Mouse (Mus musculus) c-Kit-positive CD71-positive TER-119-negative erythroid progenitor cells, embryonic 14.5 days (primary cell): ENCODE results near the gene Ywhag.

Experiments used
- DNase-seq: peaks from one replicate; pipeline ENCODE4 v3.0.0-alpha.2; 2013; ENCODE audit warnings: low read depth

The Ywhag gene

DNA sequence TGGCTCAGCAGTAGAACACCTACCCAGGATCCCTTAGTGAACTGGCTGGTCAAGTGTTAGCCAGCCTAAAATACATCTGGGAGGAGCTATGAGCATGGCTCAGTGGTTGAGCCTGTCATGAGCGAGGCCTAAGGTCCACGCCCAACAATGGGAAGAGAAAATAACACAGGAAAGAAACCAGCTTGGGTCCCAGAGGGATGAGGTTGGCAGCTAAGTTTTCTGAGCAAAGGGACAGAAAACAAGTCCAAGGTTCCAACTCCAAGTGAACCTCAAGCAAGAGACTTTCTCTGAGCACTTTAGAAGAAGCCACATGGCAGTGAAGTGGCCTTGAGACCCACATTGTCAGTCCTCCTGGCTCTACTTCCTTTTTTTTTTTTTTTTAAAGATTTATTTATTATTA, 17.2 kb upstream of the Ywhag start:
- DNase-seq = no peak

DNA sequence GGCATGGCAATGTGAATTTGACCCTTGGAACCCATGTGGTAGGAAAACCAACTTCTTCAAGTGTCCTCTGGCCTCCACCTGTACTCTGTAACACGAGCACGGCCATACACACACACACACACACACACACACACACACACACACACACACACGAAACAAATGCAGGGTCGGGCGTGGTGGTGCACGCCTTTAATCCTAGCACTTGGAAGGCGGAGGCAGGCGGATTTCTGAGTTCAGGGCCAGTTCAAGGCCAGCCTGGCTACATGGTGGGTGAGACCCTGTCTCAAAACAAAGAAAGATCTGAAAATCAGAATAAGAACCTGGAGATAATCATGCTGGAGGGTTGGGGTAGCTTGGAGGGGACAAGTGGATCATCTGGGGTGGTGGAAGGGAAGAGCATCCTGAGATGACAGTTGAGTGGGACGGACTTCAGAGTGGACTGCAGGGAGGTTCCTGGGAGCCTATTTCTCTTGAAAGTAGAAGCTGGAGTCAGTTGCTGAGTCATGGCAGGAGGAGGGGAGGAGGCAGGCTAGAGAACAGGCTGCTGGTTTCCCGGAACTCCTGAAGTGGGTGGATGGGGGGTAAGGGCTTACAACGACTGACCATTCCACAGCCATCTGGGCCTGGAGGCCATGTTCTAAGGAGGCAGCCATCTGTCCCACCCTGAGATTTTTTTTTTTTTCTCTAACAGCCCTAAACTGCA, 16.4 kb upstream of the Ywhag start:
- no peak for DNase-seq

DNA sequence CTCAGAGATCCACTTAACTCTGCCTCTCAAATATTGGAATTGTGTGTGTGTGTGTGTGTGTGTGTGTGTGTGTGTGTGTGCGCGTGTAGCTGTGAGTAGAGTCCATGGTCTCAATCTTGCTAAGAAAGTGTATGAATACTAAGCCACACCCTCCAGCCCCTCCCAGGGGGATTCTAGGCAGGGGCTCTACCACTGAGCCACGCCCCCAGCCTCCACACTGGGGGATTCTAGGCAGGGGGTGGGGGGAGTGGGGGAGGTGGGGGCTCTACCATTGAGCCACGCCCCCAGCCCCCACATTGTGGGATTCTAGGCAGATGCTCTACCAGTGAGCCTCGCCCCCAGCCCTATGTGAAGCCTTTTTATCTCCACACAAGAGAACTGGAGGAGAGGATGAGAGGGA, 12.2 kb upstream of the Ywhag start:
- no peak for DNase-seq

DNA sequence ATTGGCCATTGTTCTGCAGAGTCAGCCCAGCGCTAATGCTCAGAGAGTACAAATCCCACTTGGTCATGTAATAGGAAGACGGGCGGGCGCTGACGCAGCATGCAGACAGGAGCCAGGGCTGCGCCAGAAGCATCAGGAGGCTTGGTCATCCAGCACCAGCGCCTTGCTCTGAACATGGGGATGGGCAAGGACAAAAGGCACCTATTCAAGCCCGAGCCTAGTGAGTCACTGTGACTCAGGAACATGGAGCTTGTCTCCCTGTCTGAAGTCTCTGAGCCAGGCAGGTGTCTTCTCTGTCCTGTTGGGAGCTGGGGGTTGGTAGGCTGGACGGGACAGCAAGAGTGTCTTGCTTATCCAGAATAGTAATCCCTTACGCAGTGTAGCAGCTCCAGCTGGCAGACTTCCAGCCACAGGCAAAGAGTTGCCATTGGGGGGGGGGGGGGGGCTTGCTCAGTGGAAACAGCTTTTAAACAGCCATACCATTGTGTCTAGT, 11.5 kb upstream of the Ywhag start:
- DNase-seq = no peak

DNA sequence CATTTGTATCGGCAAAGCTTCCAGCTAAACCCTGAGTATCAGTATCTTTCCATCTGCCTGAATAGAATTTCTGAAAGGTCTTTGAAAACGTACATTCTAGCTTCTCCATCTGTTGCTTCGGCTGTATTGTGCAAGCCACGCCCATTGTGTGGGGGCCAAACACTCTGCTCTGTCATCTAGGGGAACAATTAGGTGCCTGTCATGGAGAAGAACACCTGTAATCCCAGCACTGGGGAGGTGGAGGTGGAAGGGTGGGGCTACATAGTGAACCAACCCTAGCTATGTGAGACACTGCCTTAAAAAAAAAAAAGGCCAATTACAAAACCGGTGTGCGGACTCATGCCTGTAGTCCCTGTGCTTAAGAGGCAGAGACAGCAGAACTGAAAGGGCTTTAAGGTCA, 8.3 kb upstream of the Ywhag start:
- DNase-seq = no peak

DNA sequence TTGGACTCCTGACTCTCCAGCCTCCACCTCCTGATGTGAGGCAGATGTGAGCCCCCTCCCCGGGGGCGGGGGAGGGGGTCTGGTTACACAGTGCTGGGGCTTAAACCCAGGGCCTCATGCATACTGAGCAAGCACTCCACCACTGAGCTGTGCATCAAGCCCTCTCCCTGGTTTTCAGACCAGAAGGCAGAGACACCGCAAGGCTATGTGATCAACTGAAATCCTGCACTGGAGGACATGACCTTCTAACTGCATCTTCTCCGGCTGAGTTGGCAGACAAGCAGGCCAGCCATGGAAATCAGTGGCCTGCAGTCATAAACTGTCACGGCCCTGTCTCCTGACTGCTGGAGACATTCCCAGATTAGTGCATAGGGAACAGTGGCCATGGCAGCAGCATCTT, 6.2 kb upstream of the Ywhag start:
- no peak for DNase-seq

DNA sequence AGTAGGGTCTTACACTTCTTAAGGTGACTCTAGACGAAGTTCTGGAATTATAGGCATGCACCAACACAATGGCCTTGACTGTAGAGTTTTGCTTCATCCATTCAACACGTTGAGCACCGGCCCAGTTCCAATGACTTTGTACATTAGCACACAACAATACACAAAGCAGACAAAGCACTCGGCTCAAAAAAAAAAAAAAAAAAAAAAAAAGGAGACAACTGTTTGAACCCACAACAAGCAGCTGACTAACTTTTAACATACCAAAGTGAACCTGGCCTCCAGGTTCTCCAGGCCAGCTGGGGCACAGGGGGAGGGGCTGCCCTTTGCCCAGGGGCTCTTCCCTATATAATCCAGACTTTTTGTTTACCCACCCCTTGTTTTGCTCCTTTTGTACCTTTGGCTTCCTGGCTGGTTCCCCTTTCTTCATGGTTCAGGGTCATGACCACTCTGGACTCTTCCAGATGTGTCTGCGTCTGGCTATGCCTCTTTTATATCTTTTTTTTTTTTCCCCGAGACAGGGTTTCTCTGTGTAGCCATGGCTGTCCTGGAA, 1.3 kb upstream of the Ywhag start:
- DNase-seq = no peak

DNA sequence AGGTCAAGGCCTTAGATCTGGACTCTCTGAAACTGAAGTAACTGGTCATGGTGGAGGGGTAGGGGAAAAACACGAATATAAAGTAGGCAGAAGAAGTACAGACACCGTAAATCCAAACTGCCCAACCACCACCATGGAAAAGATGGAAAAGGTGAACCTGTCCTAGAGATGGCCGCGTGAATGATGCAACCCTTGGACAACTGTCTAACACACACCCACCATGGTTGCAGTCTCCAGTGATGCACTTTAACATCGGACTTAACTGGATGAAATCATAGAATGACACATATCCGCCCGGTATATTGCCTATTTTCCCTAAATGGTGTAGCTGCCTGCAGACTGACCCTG, 734 bp upstream of the Ywhag start:
- no peak for DNase-seq

DNA sequence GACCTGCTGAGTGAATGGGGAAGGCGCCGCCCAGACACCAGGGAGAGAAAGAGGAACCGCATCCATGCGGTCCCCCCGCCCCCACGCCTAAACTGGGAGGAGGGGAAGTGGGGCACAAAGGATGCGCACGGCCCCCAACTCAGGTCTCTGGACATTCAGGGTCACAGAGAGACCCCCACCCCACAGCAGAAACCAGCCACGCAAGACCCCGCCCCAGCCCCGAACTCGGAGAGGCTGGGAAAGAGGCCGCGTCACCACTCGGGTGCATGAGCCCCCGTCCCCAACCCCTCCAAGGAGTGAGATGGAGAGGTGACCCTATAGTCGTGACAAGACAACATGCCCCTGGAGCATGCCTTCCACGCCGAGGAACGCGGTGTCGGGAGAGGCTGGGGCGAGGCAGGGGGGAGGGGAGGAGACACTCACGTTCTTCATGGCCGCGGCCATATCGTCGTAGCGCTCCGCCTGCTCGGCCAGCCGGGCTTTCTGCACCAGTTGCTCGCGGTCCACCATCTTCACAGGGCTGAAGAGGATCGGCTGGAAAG, 445 bp downstream of the Ywhag start:
- DNase-seq = no peak

DNA sequence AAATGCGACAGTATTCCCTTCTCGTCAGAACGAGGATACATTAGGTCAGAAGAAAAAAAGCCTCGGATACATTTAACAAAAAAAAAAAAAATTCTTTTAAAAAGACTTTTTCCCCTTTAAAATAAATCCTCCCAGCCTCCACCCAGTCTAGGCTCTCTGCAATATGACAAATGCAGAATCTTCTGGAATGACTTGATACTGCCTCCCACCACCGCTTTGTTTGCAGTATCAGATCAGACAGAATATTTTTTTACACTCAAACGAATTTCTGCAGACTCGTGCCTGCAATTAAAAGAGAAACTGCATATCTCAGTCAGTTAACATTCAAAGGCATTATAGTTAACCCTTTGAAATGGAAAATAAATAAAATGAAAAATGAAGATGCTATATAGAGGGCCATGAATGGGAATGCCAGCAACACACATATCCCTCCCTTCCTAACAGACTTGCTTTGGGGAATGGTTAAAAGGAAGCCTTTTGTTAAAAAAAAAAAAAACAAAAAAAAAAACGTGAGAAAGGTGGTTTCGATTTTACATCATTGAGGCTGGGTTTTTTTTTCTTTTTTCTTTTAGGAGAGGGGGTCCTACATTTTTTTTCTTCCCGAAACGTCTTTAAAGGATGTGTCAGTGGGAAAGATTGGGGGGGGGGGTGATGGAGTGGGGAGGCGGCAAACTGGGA, 1.1 kb downstream of the Ywhag start:
- DNase-seq = no peak

DNA sequence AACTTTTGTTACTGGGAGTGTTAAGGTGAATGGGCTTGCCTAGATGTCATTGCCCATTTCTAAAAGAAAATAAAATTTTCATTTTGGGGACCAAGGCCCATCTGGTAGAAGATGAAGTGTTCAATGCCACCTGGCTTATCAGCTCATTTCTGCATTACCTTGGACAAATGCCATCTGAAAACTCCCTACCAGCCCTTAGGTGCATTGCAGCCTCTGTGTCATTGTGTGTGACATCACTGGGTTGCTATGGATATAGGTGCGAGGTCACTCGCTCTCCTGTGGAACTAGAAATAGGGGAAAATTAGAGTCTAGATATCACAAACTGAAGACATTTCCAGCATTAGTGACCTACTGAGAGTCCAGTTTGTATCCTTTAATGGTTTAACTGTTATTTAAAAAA, 2.1 kb downstream of the Ywhag start:
- no peak for DNase-seq

DNA sequence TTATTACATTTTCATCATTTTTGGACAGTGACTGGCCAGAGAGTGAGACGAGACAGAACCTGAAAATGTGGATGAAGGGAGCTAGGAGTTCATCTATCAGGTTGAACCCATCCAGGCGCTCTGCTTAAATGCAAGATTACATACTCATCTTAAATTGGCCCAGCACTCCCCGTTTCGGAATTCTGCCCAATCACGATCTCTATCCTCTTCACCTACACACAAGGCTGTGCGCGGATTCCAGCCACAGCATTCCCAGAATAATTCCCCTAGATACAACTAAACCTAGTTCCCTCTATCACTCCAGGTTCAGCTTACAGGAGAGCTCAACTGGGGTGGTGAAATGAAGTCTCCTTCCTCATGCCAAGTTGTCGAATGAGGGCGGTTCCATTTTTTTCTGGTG, 2.9 kb downstream of the Ywhag start:
- no peak for DNase-seq

DNA sequence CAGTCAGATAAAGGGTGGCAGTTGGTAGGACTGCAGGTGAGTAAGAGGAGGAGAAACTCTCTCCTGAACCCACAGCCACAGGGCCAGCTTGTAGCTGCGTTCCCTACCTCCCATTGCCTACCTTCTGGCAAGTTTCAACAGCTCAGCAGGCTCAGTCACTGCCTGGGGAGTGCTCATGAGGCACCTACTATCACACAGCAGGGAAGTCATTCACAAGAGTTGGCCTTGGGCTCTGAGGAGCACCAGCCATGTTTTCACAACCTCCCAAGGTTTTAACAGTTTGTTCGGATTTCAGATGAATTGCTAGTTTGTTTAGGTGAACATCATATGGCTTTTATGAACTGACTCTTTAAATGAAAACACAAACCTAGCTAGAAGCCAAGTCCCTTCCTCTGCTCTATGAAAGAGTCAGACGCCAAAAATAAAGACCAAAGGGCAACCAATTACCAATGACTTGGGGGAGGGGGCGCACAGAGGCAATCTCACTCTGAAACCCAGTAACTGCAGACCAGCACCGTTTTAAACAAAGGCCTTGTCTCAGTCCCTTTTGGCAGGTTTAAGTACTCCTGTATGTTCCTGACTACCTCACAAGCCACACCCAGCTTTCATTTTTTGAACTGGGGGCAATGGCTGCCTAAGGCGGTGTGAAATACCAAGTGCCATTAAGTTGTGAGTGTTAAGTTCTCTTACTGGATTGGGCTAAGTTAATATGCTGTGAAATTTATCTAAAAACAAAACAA, 4.6 kb downstream of the Ywhag start:
- DNase-seq = no peak

DNA sequence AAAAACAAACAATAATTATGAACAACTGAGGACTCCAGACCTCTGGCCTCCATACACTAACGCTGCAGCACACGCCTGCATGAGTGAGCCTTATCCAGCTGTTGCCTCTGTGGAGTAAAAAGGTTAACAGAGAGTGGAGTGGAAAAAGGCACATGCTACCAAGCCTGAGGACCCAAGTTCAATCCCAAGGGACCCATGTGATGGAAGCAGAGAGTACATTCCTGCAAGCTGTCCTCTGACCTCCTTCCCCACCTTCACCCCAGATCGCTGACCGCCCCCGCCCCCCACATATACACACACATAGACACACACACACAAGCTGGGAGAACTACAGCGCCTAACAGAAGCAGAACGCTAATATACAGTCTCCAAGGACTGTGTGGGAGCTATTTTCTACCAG, 10.5 kb downstream of the Ywhag start:
- DNase-seq = no peak

DNA sequence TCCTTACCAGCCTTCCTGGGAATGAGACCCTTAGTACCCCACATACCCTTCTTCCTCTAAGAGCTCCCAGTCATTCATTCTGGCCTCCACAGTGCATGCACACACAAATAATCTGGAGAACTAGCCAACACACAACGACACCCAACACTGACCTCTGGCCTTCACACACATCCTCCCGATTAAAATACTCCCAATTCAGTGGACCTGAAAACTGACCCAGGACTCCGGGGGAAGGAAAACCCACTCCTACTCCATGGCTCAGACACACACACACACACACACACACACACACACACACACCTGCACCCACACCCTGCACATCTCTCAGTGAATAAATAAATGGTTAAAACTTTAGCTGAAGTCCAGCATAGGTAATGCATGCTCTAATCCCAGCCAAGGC, 14.5 kb downstream of the Ywhag start:
- DNase-seq = no peak

DNA sequence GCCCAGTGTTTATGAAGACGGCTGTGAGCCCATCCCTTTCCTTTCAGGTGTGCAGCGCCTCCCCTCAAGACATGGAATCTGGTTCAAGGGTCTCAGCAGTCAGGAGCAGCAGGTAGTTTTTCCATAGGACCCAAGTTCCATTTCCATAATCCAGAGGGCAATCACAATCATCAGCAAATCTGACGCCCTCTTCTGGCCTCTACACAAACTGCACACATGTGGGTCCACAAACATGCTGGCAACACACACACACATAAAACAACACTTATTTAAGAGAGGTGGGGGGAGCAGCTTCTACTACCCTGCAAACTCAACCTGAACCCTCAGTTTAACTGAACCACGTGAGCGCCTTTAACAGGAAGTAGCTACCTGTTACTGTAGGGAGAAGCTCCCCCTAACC, 15.8 kb downstream of the Ywhag start:
- no peak for DNase-seq

DNA sequence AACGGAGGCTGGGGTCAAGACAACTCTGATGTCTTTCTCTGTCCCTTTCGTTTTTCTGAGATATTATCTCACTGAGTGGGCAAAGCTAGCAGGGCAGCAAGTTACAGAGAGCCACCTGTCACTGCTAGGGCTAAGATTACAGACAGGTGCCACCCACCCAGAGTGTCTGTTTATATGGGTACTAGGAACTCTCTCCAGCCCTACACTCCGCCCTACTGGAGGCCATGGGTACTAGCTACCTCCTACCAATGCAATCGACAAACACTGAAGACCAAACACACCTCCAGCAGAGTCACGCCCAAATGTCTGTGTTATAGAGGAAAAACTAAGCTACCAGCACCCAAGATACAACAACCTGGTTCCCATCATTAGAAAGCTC, 16.4 kb downstream of the Ywhag start:
- no peak for DNase-seq

DNA sequence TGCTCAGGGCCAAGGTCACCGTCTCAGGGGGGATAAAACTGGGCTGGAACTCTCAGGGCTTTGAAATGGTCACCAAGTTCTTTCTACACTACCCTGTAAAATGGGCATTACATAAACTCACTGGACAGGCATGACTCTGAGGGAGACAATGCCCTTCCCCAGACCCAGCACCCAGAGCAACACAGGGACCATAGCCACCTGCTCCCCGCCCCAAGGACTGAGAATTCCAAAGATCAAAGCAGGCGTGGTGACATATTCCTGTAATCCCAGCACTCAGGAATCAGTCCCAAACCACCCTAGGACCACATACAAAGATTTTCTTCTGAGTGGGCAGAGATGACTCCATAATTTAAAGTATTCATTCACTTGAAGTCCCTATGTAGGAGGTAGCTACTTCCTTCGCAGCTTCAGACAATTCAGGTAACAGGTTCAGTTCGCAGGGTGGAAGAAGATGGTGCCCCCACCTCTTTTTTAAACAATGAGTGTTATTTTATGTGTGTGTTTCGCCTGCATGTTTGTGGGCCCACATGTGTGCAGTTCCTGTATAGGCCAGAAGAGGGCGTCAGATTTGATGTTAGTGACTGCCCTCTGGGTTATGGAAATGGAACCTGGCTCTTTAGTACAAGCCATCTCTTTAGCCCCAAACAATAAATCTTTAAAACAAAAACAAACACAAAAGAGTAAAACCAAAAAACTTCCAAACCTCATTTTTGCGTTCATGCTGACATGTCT, 16.9 kb downstream of the Ywhag start:
- no peak for DNase-seq

DNA sequence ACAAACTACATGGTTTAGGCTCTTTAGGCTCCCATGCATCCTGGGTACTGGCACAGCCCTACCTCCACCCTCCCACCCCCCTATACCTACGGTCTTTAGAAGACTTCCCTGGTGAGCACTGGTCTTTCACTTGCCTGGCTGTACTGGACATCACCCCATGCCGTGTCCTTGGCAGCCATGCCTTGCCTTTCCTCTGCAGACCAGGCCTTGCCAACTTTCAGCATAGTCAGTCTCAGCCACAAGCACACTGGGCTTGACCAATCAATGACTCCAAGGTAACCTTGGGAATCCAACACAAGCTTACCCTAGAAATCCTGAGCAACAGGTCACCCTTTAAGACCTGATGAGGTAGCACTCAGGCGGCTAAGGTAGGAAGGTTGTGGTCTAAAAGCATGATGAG, 17.8 kb downstream of the Ywhag start:
- no peak for DNase-seq

DNA sequence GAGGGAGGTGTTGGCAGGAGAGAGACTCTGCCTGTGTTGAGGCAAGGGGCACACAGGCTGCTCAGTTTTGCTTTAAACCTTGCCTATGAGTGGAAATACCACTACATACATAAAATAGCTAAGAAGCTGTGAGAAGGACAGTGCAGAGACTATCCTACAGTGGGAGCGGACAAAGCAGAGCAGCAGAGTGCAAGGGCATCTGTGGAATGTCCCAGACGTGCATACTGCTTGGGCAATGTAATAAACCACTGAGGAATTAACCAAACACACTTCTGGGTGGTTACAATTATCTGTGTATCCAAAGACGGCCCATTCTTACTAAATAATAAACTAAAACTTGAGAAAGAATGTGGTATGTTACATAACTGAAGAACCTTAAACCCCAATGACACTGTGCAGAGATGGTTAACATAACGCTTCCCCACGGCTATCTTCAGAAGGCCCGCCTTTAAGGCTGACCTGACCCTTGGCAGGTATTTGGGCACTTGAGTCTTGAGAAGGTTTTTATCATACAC, 18.3 kb downstream of the Ywhag start:
- no peak for DNase-seq

DNA sequence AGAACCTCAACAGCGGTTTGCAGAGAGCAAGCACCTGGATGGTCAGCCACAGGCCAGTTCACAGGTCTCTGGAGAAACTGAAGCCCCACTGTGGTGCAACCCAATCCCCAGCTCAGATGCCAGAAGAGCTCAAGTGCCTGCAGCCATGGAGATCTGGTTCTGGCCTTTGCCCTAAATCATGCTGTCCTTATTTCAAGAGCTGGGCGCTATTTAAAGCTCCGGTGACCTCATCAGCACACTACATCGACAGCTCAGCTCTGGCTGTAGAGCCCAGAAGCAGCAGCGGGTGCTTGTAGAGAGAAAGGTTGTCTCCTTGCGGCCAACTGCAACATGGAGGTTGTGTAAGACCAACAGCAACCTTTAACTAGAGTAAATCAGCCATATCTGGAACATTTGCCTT, 20.3 kb downstream of the Ywhag start:
- no peak for DNase-seq

DNA sequence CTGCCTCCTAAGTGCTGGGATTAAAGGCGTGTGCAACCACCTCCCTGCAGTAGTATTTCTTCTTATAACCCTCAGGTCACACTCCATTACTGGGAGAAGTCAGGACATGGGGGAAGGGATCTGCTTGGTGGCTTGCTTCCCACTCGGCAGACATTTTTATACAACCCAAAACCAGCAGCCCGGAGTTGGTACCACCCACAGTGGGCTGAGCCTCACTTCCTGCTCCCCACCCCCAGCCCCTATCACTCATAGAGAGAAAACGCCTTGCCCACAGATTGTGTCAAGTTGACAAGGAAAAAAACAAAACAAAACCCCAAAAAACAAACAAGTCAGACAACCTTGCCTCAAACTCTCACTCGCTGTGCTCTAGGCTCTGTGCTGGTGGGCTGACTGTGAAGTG, 21.2 kb downstream of the Ywhag start:
- no peak for DNase-seq
